Mouse (Mus musculus) naive thymus-derived CD4-positive, alpha-beta T cell, adult 2 months (primary cell): ENCODE data around the gene Klkb1.
A peak's percentile ranks its signal among the peaks of the same experiment; 100 is the strongest.
"Not testable (repeated sequence)": the region's sequence is repeated elsewhere in the genome, so short reads cannot be mapped to it uniquely, and the experiment has no call there.

ENCODE experiments used
- DNase-seq: peaks from one replicate; pipeline ENCODE4 v3.0.0-alpha.2; 2011; ENCODE audit warnings: low read depth

Klkb1 gene

GRCm38 (mm10) chr8:45294687-45295086, at the start of gene Klkb1:
Gene Klkb1, minus strand, starts transcription at chr8:45294859.
- DNase-seq = no peak

GRCm38 (mm10) chr8:45344298-45344697, 49.6 kb upstream of the Klkb1 start:
- DNase-seq = no peak

GRCm38 (mm10) chr8:45341630-45342628, 47.3 kb upstream of the Klkb1 start:
- DNase-seq = no peak

GRCm38 (mm10) chr8:45333493-45333892, 38.8 kb upstream of the Klkb1 start:
- DNase-seq = no peak

GRCm38 (mm10) chr8:45332685-45333409, 38.2 kb upstream of the Klkb1 start, which contains the start of gene Cyp4v3:
Gene Cyp4v3, minus strand, starts transcription at chr8:45333216.
- peak; percentile 77 for DNase-seq

- no peak for DNase-seq
Measured at GRCm38 (mm10) chr8:45330856-45331255, 36.2 kb upstream of the Klkb1 start.

GRCm38 (mm10) chr8:45329206-45329980, 34.7 kb upstream of the Klkb1 start:
- no peak for DNase-seq

- DNase-seq = not testable (repeated sequence)
Measured at GRCm38 (mm10) chr8:45327076-45327475, 32.4 kb upstream of the Klkb1 start.

- DNase-seq = no peak
Measured at GRCm38 (mm10) chr8:45324151-45324550, 29.5 kb upstream of the Klkb1 start.

GRCm38 (mm10) chr8:45321365-45321764, 26.7 kb upstream of the Klkb1 start:
- DNase-seq = no peak

- DNase-seq = no peak
Measured at GRCm38 (mm10) chr8:45320930-45321329, 26.3 kb upstream of the Klkb1 start.

GRCm38 (mm10) chr8:45310967-45311366, 16.3 kb upstream of the Klkb1 start:
- DNase-seq = no peak

- DNase-seq = no peak
Measured at GRCm38 (mm10) chr8:45308366-45308765, 13.7 kb upstream of the Klkb1 start, which contains the start of gene Gm45753. Gene Gm45753, minus strand, starts transcription at chr8:45308466.

GRCm38 (mm10) chr8:45305479-45305878, 10.8 kb upstream of the Klkb1 start:
- DNase-seq = no peak

- DNase-seq = no peak
Measured at GRCm38 (mm10) chr8:45304354-45304753, 9.7 kb upstream of the Klkb1 start.

- DNase-seq = no peak
Measured at GRCm38 (mm10) chr8:45302390-45302789, 7.7 kb upstream of the Klkb1 start.

GRCm38 (mm10) chr8:45295276-45295675, 617 bp upstream of the Klkb1 start:
- DNase-seq = no peak

GRCm38 (mm10) chr8:45291790-45292189, 2.9 kb downstream of the Klkb1 start:
- no peak for DNase-seq

GRCm38 (mm10) chr8:45281630-45282029, 13.0 kb downstream of the Klkb1 start:
- no peak for DNase-seq

- DNase-seq = no peak
Measured at GRCm38 (mm10) chr8:45277453-45277852, 17.2 kb downstream of the Klkb1 start.

GRCm38 (mm10) chr8:45274317-45274716, 20.3 kb downstream of the Klkb1 start:
- no peak for DNase-seq

- DNase-seq = no peak
Measured at GRCm38 (mm10) chr8:45269056-45269455, 25.6 kb downstream of the Klkb1 start.
